Mouse (Mus musculus) CH12.LX (cell line): ENCODE data around the gene Ntn3. TPM values are rescaled to one million over a fixed set of nuclear protein-coding genes. Genes with fewer than 3 reads are reported as not detected.

Source experiments
- DNase-seq: peaks from one replicate; pipeline ENCODE4 v3.0.0-alpha.2; 2013; ENCODE audit errors: extremely low read depth
- H3K27ac ChIP-seq: 2 replicates; pipeline ENCODE4 v1.5.1; 2012; ENCODE audit warnings: low read depth, mild to moderate bottlenecking, control low read depth, moderate library complexity; ENCODE audit not compliant: insufficient read depth
- H3K27me3 ChIP-seq: replicated peaks from 2 replicates; pipeline ENCODE3; 2012; ENCODE audit warnings: inconsistent platforms
- H3K36me3 ChIP-seq, 2 experiments: replicated peaks in 1 of 2; 2 replicates each; pipeline versions ENCODE3 to v1.6.1; 2012; ENCODE audit warnings: inconsistent platforms in 1 of 2, low read length in 1 of 2, mild to moderate bottlenecking in 1 of 2, mixed read lengths in 1 of 2, moderate library complexity in 1 of 2; ENCODE audit not compliant: control insufficient read depth in 1 of 2, insufficient read depth in 1 of 2
- H3K4me1 ChIP-seq, 2 experiments: 2 replicates each; pipeline ENCODE4 v1.6.1; 2012; ENCODE audit warnings: inconsistent platforms in 1 of 2, moderate library complexity in 1 of 2; ENCODE audit not compliant: insufficient read depth in 2 of 2, control insufficient read depth in 1 of 2
- H3K4me2 ChIP-seq: 2 replicates; pipeline ENCODE4 v1.6.1; 2012; ENCODE audit warnings: low read depth, mild to moderate bottlenecking, control low read depth; ENCODE audit not compliant: poor library complexity, insufficient read depth, severe bottlenecking
- H3K4me3 ChIP-seq, 3 experiments: fragments of 150-350 bp in 1 of 3; sonication (generic) in 1 of 3; replicated peaks in 1 of 3; 2 replicates each; pipeline versions ENCODE3 to v1.5.1; 2011 to 2012; ENCODE audit warnings: low read depth in 2 of 3, low read length in 2 of 3, mild to moderate bottlenecking in 2 of 3, moderate library complexity in 2 of 3, control low read depth in 1 of 3, improper control_type of control experiment in 1 of 3, inconsistent platforms in 1 of 3, mixed read lengths in 1 of 3; ENCODE audit not compliant: poor library complexity in 1 of 3
- H3K79me2 ChIP-seq: replicated peaks from 2 replicates; pipeline ENCODE4 v1.6.1; 2012; ENCODE audit warnings: mild to moderate bottlenecking, moderate library complexity; ENCODE audit not compliant: control insufficient read depth, poor library complexity, insufficient read depth, severe bottlenecking; ENCODE audit errors: extremely low read depth
- H3K9ac ChIP-seq: 2 replicates; pipeline ENCODE4 v1.6.1; 2012; ENCODE audit warnings: low read depth, mild to moderate bottlenecking, control low read depth, moderate library complexity; ENCODE audit not compliant: insufficient read depth
- H3K9me3 ChIP-seq: replicated peaks from 2 replicates; pipeline ENCODE3; 2012; ENCODE audit warnings: low read length, inconsistent platforms, mixed read lengths
- BHLHE40 ChIP-seq: IDR thresholded peaks from 2 replicates; pipeline ENCODE4 v1.6.1; 2011; ENCODE audit warnings: mild to moderate bottlenecking, low read depth, low read length, improper control_type of control experiment
- CHD1 ChIP-seq: IDR thresholded peaks from 2 replicates; pipeline ENCODE4 v1.6.1; 2012; ENCODE audit warnings: low read depth, low read length, improper control_type of control experiment, inconsistent platforms
- CHD2 ChIP-seq: IDR thresholded peaks from 2 replicates; pipeline ENCODE4 v1.6.1; 2011; ENCODE audit warnings: low read length, improper control_type of control experiment
- CTCF ChIP-seq, 2 experiments: IDR thresholded peaks in 1 of 2; conservative IDR thresholded peaks in 1 of 2; 2 replicates each; pipeline ENCODE4 v1.5.1; 2011 to 2012; ENCODE audit warnings: low read depth in 2 of 2, low read length in 2 of 2, improper control_type of control experiment in 1 of 2, inconsistent platforms in 1 of 2, mild to moderate bottlenecking in 1 of 2, moderate library complexity in 1 of 2
- E2F4 ChIP-seq: IDR thresholded peaks from 2 replicates; pipeline ENCODE4 v1.6.1; 2011; ENCODE audit warnings: low read depth, low read length, improper control_type of control experiment; ENCODE audit not compliant: insufficient replicate concordance
- GABPA ChIP-seq: IDR thresholded peaks from 2 replicates; pipeline ENCODE4 v1.6.1; 2012; ENCODE audit warnings: low read depth, low read length, improper control_type of control experiment, inconsistent platforms; ENCODE audit not compliant: insufficient replicate concordance
- IRF4 ChIP-seq: IDR thresholded peaks from 2 replicates; pipeline ENCODE4 v1.6.1; 2014; ENCODE audit warnings: low read depth, mild to moderate bottlenecking, inconsistent platforms, low read length, improper control_type of control experiment
- JUN ChIP-seq: IDR thresholded peaks from 2 replicates; pipeline ENCODE4 v1.6.1; 2011; ENCODE audit warnings: low read depth, mild to moderate bottlenecking, low read length, improper control_type of control experiment, moderate library complexity; ENCODE audit not compliant: insufficient read depth
- JUND ChIP-seq: conservative IDR thresholded peaks from 2 replicates; pipeline ENCODE4 v1.6.1; 2011; ENCODE audit warnings: low read depth, low read length, improper control_type of control experiment
- MAFK ChIP-seq: IDR thresholded peaks from 2 replicates; pipeline ENCODE4 v1.6.1; 2011; ENCODE audit warnings: low read length, improper control_type of control experiment; ENCODE audit not compliant: insufficient replicate concordance
- MAX ChIP-seq: IDR thresholded peaks from 2 replicates; pipeline ENCODE4 v1.6.1; 2011; ENCODE audit warnings: low read length, improper control_type of control experiment
- MAZ ChIP-seq: IDR thresholded peaks from 2 replicates; pipeline ENCODE4 v1.6.1; 2012; ENCODE audit warnings: low read depth, mild to moderate bottlenecking, inconsistent platforms, low read length, improper control_type of control experiment, moderate library complexity
- MEF2A ChIP-seq: IDR thresholded peaks from 2 replicates; pipeline ENCODE4 v1.6.1; 2014; ENCODE audit warnings: low read depth, mild to moderate bottlenecking, inconsistent platforms, low read length, improper control_type of control experiment, borderline replicate concordance
- MXI1 ChIP-seq: IDR thresholded peaks from 2 replicates; pipeline ENCODE4 v1.6.1; 2011; ENCODE audit warnings: mild to moderate bottlenecking, low read depth, low read length, improper control_type of control experiment
- NELFE ChIP-seq: IDR thresholded peaks from 2 replicates; pipeline ENCODE4 v1.6.1; 2011; ENCODE audit warnings: low read depth, low read length, improper control_type of control experiment
- NRF1 ChIP-seq: IDR thresholded peaks from 2 replicates; pipeline ENCODE4 v1.6.1; 2014; ENCODE audit warnings: low read depth, mild to moderate bottlenecking, inconsistent platforms, low read length, improper control_type of control experiment, moderate library complexity
- POLR2A ChIP-seq: IDR thresholded peaks from 2 replicates; pipeline ENCODE4 v1.6.1; 2011; ENCODE audit warnings: low read depth, mild to moderate bottlenecking, improper control_type of control experiment, low read length
- POLR2AphosphoS2 ChIP-seq: IDR thresholded peaks from 2 replicates; pipeline ENCODE4 v1.6.1; 2011; ENCODE audit warnings: low read depth, low read length, improper control_type of control experiment
- RAD21 ChIP-seq: IDR thresholded peaks from 2 replicates; pipeline ENCODE4 v1.6.1; 2011; ENCODE audit warnings: low read depth, mild to moderate bottlenecking, low read length, improper control_type of control experiment, moderate library complexity
- RCOR1 ChIP-seq: conservative IDR thresholded peaks from 2 replicates; pipeline ENCODE4 v1.6.1; 2012; ENCODE audit warnings: low read depth, mild to moderate bottlenecking, inconsistent platforms, low read length, improper control_type of control experiment
- SMC3 ChIP-seq: IDR thresholded peaks from 2 replicates; pipeline ENCODE4 v1.6.1; 2011; ENCODE audit warnings: low read depth, low read length, improper control_type of control experiment
- TBP ChIP-seq: conservative IDR thresholded peaks from 2 replicates; pipeline ENCODE4 v1.6.1; 2011; ENCODE audit warnings: low read depth, low read length, improper control_type of control experiment
- UBTF ChIP-seq: IDR thresholded peaks from 2 replicates; pipeline ENCODE4 v1.6.1; 2012; ENCODE audit warnings: low read depth, mild to moderate bottlenecking, inconsistent platforms, low read length, improper control_type of control experiment, moderate library complexity
- USF1 ChIP-seq: IDR thresholded peaks from 2 replicates; pipeline ENCODE4 v1.6.1; 2014; ENCODE audit warnings: low read depth, mild to moderate bottlenecking, inconsistent platforms, low read length, improper control_type of control experiment
- USF2 ChIP-seq: conservative IDR thresholded peaks from 2 replicates; pipeline ENCODE4 v1.6.1; 2011; ENCODE audit warnings: low read depth, low read length, improper control_type of control experiment
- ZKSCAN1 ChIP-seq: IDR thresholded peaks from 2 replicates; pipeline ENCODE4 v1.6.1; 2012; ENCODE audit warnings: low read depth, inconsistent platforms, low read length, improper control_type of control experiment, borderline replicate concordance
- ZMIZ1 ChIP-seq: IDR thresholded peaks from 2 replicates; pipeline ENCODE4 v1.6.1; 2012; ENCODE audit warnings: low read depth, mild to moderate bottlenecking, inconsistent platforms, low read length, improper control_type of control experiment
- ZNF384 ChIP-seq: IDR thresholded peaks from 2 replicates; pipeline ENCODE4 v1.6.1; 2012; ENCODE audit warnings: low read depth, low read length, improper control_type of control experiment, inconsistent platforms
- dilution Hi-C: fragments of 300-500 bp; cut with MboI; formaldehyde crosslinking; loops from 2 replicates; pipeline ENCODE4 v1.14.3; 2020; ENCODE audit warnings: low sequenced_read_pairs; ENCODE audit not compliant: extremely low pct_unique_long_range_greater_than_20kb, extremely low pct_ligation_motif_present
- in situ Hi-C: fragments of 300-500 bp; cut with MboI; formaldehyde crosslinking; loops from 3 replicates; pipeline ENCODE4 v1.14.3; 2019; ENCODE audit warnings: low sequenced_read_pairs, low pct_ligation_motif_present, low pct_unique_long_range_greater_than_20kb, mixed read lengths
- polyA plus RNA-seq: library from polyadenylated mRNA; unstranded; fragments of >175 nt; gene quantifications from 2 replicates; pipeline ENCODE4 v1.2.1, GENCODE M21; 2012; ENCODE audit warnings: low read depth; ENCODE audit not compliant: insufficient read length
- total RNA-seq, 2 experiments: library from RNA; depleted of rRNA; stranded (reverse); fragments of 300-350 nt in 1 of 2; fragments of >200 nt in 1 of 2; gene quantifications; 2 replicates each; pipeline ENCODE4 v1.2.3; 2012 to 2014

The Ntn3 gene
- total and polyA plus RNA-seq, 3 experiments = 0.08 to 0.10 TPM; not detected in 1

- H3K4me3 ChIP-seq = no peak overlapping the region
- H3K4me1 ChIP-seq = peaks cover 13 to 34% of the 10 kb centered on the region in 2 experiments
- DNase-seq = no peak
- no peaks in the 10 kb centered on the region for H3K9me3 ChIP-seq
- dilution Hi-C loops (no loop called here), in situ Hi-C loops (no loop called here)
- no peaks in the 10 kb centered on the region for H3K79me2 ChIP-seq
- peaks cover 2% of the 10 kb centered on the region for H3K27me3 ChIP-seq
- no peak overlapping the region for H3K4me2 ChIP-seq
- TF ChIP-seq RCOR1 (no peak), RAD21 (no peak), MXI1 (no peak), TBP (no peak), CTCF (conservative IDR thresholded peaks at IDR 0.05 in 1 of 2, IDR thresholded peaks at IDR 0.05 in 1 of 2; ENCODE audit: low read depth in 2 of 2, low read length in 2 of 2) (no peak), NRF1 (no peak), MAX (no peak), SMC3 (no peak), IRF4 (no peak), UBTF (no peak), JUND (no peak), ZMIZ1 (no peak), ZNF384 (no peak), USF1 (no peak), MEF2A (no peak), BHLHE40 (no peak), MAZ (no peak), GABPA (no peak), NELFE (no peak), JUN (no peak)
- TF ChIP-seq, all 38 proteins: peak for 0
- peaks cover 0 to 22% of the 10 kb centered on the region in 2 experiments for H3K36me3 ChIP-seq
- no peak overlapping the region for H3K27ac ChIP-seq
- H3K9ac ChIP-seq = no peak overlapping the region
Measured at GRCm38 (mm10) chr17:24203611-24204534, 5.5 kb downstream of the Ntn3 start.

- dilution Hi-C loops (no loop called here), in situ Hi-C loops (no loop called here)
- H3K27ac ChIP-seq = no peak overlapping the region
- peaks cover 2% of the 10 kb centered on the region for H3K27me3 ChIP-seq
- no peak overlapping the region for H3K4me3 ChIP-seq
- H3K4me2 ChIP-seq = no peak overlapping the region
- H3K79me2 ChIP-seq = no peaks in the 10 kb centered on the region
- no peak overlapping the region for H3K9ac ChIP-seq
- H3K9me3 ChIP-seq = no peaks in the 10 kb centered on the region
- H3K4me1 ChIP-seq = peaks cover 13 to 34% of the 10 kb centered on the region in 2 experiments
- DNase-seq = no peak
- TF ChIP-seq ZKSCAN1 (no peak), TBP (no peak), CHD2 (no peak), IRF4 (no peak), USF1 (no peak), POLR2AphosphoS2 (no peak), BHLHE40 (no peak), CHD1 (no peak), JUND (no peak), USF2 (no peak), JUN (no peak), MAZ (no peak), E2F4 (no peak), GABPA (no peak), ZMIZ1 (no peak), MAFK (no peak), POLR2A (no peak), NELFE (no peak), ZNF384 (no peak), RAD21 (no peak)
- peaks cover 0 to 26% of the 10 kb centered on the region in 2 experiments for H3K36me3 ChIP-seq
Measured at GRCm38 (mm10) chr17:24203068-24203467, 6.3 kb downstream of the Ntn3 start.
